Mouse (Mus musculus): Measurements from ENCODE around the gene Gprin3. TPM values are rescaled to one million over a fixed set of nuclear protein-coding genes. Genes with fewer than 3 reads are reported as not detected.

Gprin3 gene
- polyA plus RNA-seq (2012; fragmentation: generic; extraction: Trizol), result under 1 TPM; 0.06 to 0.59 TPM

GRCm38 (mm10) chr6:59425824-59426533, at the start of gene Gprin3:
TSS of gene Gprin3 (minus strand) at chr6:59426294.

Other genes starting within 250 kb of the Gprin3 start
- gene Tigd2, start 217.4 kb downstream of the Gprin3 start, polyA plus RNA-seq (2012; fragmentation: generic; extraction: Trizol), result 1 to 10 TPM in 1 of 2 experiments, under 1 TPM in 1; 0.70 to 3.8 TPM